Mouse (Mus musculus) lung, embryonic 14.5 days (tissue): ENCODE data around the gene Rufy1. TPM values are rescaled to one million over a fixed set of nuclear protein-coding genes. Genes with fewer than 3 reads are reported as not detected.

ENCODE experiments used
- ATAC-seq: fragments of 200-750 bp; cut with Nextera tagmentation; 2 replicates; pipeline ENCODE4 v1.8.0; 2017; ENCODE audit warnings: mild to moderate bottlenecking, moderate TSS enrichment, moderate library complexity; ENCODE audit not compliant: insufficient read depth
- DNase-seq: peaks from one replicate; pipeline ENCODE4 v3.0.0-alpha.2; 2015
- H3K27ac ChIP-seq: fragments of 300-500 bp; sonication (generic); 2 replicates; pipeline ENCODE4 v1.5.1; 2014; ENCODE audit warnings: low read depth, mild to moderate bottlenecking, moderate library complexity
- H3K27me3 ChIP-seq: fragments of 300-500 bp; sonication (generic); 2 replicates; pipeline ENCODE4 v1.6.1; 2014; ENCODE audit warnings: low read length, control low read depth; ENCODE audit not compliant: insufficient read depth
- H3K36me3 ChIP-seq: fragments of 300-500 bp; sonication (generic); 2 replicates; pipeline ENCODE4 v1.6.1; 2014; ENCODE audit warnings: control low read depth; ENCODE audit not compliant: insufficient read depth
- H3K4me1 ChIP-seq: fragments of 300-500 bp; sonication (generic); 2 replicates; pipeline ENCODE4 v1.6.1; 2014; ENCODE audit warnings: antibody characterized with exemption, control low read depth; ENCODE audit not compliant: insufficient read depth
- H3K4me2 ChIP-seq: fragments of 300-500 bp; sonication (generic); 2 replicates; pipeline ENCODE4 v1.6.1; 2014; ENCODE audit warnings: mild to moderate bottlenecking
- H3K4me3 ChIP-seq: fragments of 300-500 bp; sonication (generic); 2 replicates; pipeline ENCODE4 v1.5.1; 2014; ENCODE audit warnings: low read depth, low read length
- H3K9ac ChIP-seq: fragments of 300-500 bp; sonication (generic); 2 replicates; pipeline ENCODE4 v1.6.1; 2014
- H3K9me3 ChIP-seq: fragments of 300-500 bp; sonication (generic); 2 replicates; pipeline ENCODE4 v1.6.1; 2016; ENCODE audit warnings: low read depth, low read length, control low read depth
- CTCF ChIP-seq: IDR thresholded peaks from 2 replicates; pipeline ENCODE4 v1.5.1; 2016; ENCODE audit warnings: antibody characterized with exemption, low read depth
- whole genome bisulfite sequencing: fragments of 180-500 bp; shearing (Covaris S2); extraction: QIAGEN DNeasy Blood & Tissue Kit; methylation state at CpG from one replicate; pipeline ENCODE4 v1.1.7; 2014; 5-methylcytosine and 5-hydroxymethylcytosine counted together
- polyA plus RNA-seq: library from polyadenylated mRNA; unstranded; fragments of >200 nt; fragmentation: Nextera tagmentation; extraction: Ambion mirVana; gene quantifications from 2 replicates; pipeline ENCODE4 v1.2.1, GENCODE M21; 2014

The Rufy1 gene
- polyA plus RNA-seq, 1 experiment from 2014 or later: 24.4 TPM

GRCm38 (mm10) chr11:50431134-50432068 is 476 bp upstream of the Rufy1 start:
- no peaks in the 10 kb centered on the region for H3K9me3 ChIP-seq
- 28% methylated on average over 32 of the region's 32 CpGs for WGBS
- no peaks in the 10 kb centered on the region for H3K36me3 ChIP-seq
- H3K27ac ChIP-seq: peak overlapping the region; percentile 94
- H3K9ac ChIP-seq: peak overlapping the region; percentile 90
- H3K4me2 ChIP-seq: peak overlapping the region; percentile 77
- peak; percentile 42 for DNase-seq
- H3K4me3 ChIP-seq: peak overlapping the region; percentile 83
- H3K4me1 ChIP-seq: peaks cover 5% of the 10 kb centered on the region; the same call in 1 of the 2 replicates
- no peaks in the 10 kb centered on the region for H3K27me3 ChIP-seq
- peak; percentile 18; the same call in 1 of the 2 replicates for ATAC-seq
- TF ChIP-seq CTCF: no peak

- Histone ChIP-seq H3K9me3 (no peaks in the 10 kb centered on the region), H3K27ac (no peak overlapping the region)
- TF ChIP-seq CTCF: no peak
These were observed 4.9 kb downstream of the Rufy1 start for GRCm38 (mm10) chr11:50426056-50426455.

GRCm38 (mm10) chr11:50421934-50422780 is 8.8 kb downstream of the Rufy1 start:
- Histone ChIP-seq H3K27ac (no peak overlapping the region), H3K36me3 (peaks cover 14% of the 10 kb centered on the region), H3K27me3 (no peaks in the 10 kb centered on the region), H3K4me3 (peak overlapping the region; percentile 39), H3K4me2 (peak overlapping the region; percentile 77), H3K4me1 (0 out of 2 replicates have a peak, but pooled peaks cover 4% of the 10 kb centered on the region), H3K9ac (peak overlapping the region; percentile 51), H3K9me3 (no peaks in the 10 kb centered on the region)
- DNase-seq (peak; percentile 95), ATAC-seq (peak; percentile 98)
- TF ChIP-seq CTCF: no peak
- WGBS: 21% methylated on average over 22 of the region's 22 CpGs

More at GRCm38 (mm10) chr11:50426056-50426455, 4.9 kb downstream of the Rufy1 start:
- H3K9ac ChIP-seq: no peak overlapping the region
- DNase-seq (no peak), ATAC-seq (no peak)
- 77% methylated on average over 4 of the region's 4 CpGs for WGBS
- no peak overlapping the region for H3K4me2 ChIP-seq
- no peak overlapping the region for H3K4me3 ChIP-seq
- H3K27me3 ChIP-seq: no peaks in the 10 kb centered on the region
- 0 out of 2 replicates have a peak, but pooled peaks cover 4% of the 10 kb centered on the region for H3K4me1 ChIP-seq
- H3K36me3 ChIP-seq: no peaks in the 10 kb centered on the region

- DNase-seq (no peak), ATAC-seq (peak; percentile 50)
- Histone ChIP-seq H3K27me3 (no peaks in the 10 kb centered on the region), H3K36me3 (peaks cover 19% of the 10 kb centered on the region), H3K9ac (peak overlapping the region; percentile 51), H3K4me1 (0 out of 2 replicates have a peak, but pooled peaks cover 4% of the 10 kb centered on the region), H3K27ac (no peak overlapping the region), H3K4me2 (peak overlapping the region; percentile 77), H3K4me3 (peak overlapping the region; percentile 39), H3K9me3 (no peaks in the 10 kb centered on the region)
- WGBS: 47% methylated on average over 5 of the region's 5 CpGs
- TF ChIP-seq CTCF: no peak
These were observed 9.5 kb downstream of the Rufy1 start for GRCm38 (mm10) chr11:50421461-50421860.

- 51% methylated on average over 2 of the region's 2 CpGs for WGBS
- no peaks in the 10 kb centered on the region for H3K27me3 ChIP-seq
- ATAC-seq: no peak
- 0 out of 2 replicates have a peak, but pooled peaks cover 4% of the 10 kb centered on the region for H3K4me1 ChIP-seq
- no peak overlapping the region for H3K4me3 ChIP-seq
- no peak overlapping the region for H3K27ac ChIP-seq
- H3K9me3 ChIP-seq: no peaks in the 10 kb centered on the region
- TF ChIP-seq CTCF: no peak
- peaks cover 50% of the 10 kb centered on the region for H3K36me3 ChIP-seq
- no peak overlapping the region for H3K9ac ChIP-seq
- H3K4me2 ChIP-seq: no peak overlapping the region
- DNase-seq: no peak
These were observed 13.1 kb downstream of the Rufy1 start for GRCm38 (mm10) chr11:50417856-50418255.

- H3K4me1 ChIP-seq: no peaks in the 10 kb centered on the region
- H3K27me3 ChIP-seq: no peaks in the 10 kb centered on the region
- H3K9me3 ChIP-seq: no peaks in the 10 kb centered on the region
- DNase-seq: no peak
- ATAC-seq: no peak
- 83% methylated on average over 6 of the region's 6 CpGs for WGBS
- no peak overlapping the region for H3K27ac ChIP-seq
- H3K4me2 ChIP-seq: no peak overlapping the region
- no peak overlapping the region for H3K9ac ChIP-seq
- H3K4me3 ChIP-seq: no peak overlapping the region
- peaks cover 54% of the 10 kb centered on the region for H3K36me3 ChIP-seq
- TF ChIP-seq CTCF: no peak
These were observed 15.2 kb downstream of the Rufy1 start for GRCm38 (mm10) chr11:50415563-50416241.
